Mouse (Mus musculus) liver, postnatal 0 days (tissue): ENCODE results near the gene Snrnp40. TPM values are rescaled to one million over a fixed set of nuclear protein-coding genes. Genes with fewer than 3 reads are reported as not detected.

Experiments
- ATAC-seq: fragments of 200-750 bp; cut with Nextera tagmentation; 2 replicates; pipeline ENCODE4 v1.8.0; 2017; ENCODE audit warnings: mild to moderate bottlenecking, moderate library complexity
- DNase-seq: peaks from one replicate; pipeline ENCODE4 v3.0.0-alpha.2; 2016
- H3K27ac ChIP-seq: fragments of 300-500 bp; sonication (generic); 2 replicates; pipeline ENCODE4 v1.5.1; 2014; ENCODE audit warnings: antibody characterized with exemption, moderate library complexity, mild to moderate bottlenecking, low read depth
- H3K27me3 ChIP-seq: fragments of 300-500 bp; sonication (generic); 2 replicates; pipeline ENCODE4 v1.6.1; 2014; ENCODE audit warnings: low read length, control low read depth, mixed read lengths; ENCODE audit not compliant: insufficient read depth
- H3K36me3 ChIP-seq: fragments of 300-500 bp; sonication (generic); replicated peaks from 2 replicates; pipeline ENCODE4 v1.6.1; 2014; ENCODE audit warnings: mild to moderate bottlenecking, control low read depth, low read length, moderate library complexity, mixed read lengths; ENCODE audit not compliant: insufficient read depth
- H3K4me1 ChIP-seq: fragments of 300-500 bp; sonication (generic); 2 replicates; pipeline ENCODE4 v1.6.1; 2014; ENCODE audit warnings: antibody characterized with exemption, mild to moderate bottlenecking, control low read depth; ENCODE audit not compliant: insufficient read depth
- H3K4me2 ChIP-seq: fragments of 300-500 bp; sonication (generic); 2 replicates; pipeline ENCODE4 v1.6.1; 2014; ENCODE audit warnings: low read depth, mild to moderate bottlenecking, low read length, moderate library complexity, mixed read lengths
- H3K4me3 ChIP-seq: fragments of 300-500 bp; sonication (generic); 2 replicates; pipeline ENCODE4 v1.5.1; 2014; ENCODE audit warnings: low read depth, low read length
- H3K9ac ChIP-seq: fragments of 300-500 bp; sonication (generic); replicated peaks from 2 replicates; pipeline ENCODE4 v1.6.1; 2014; ENCODE audit warnings: mild to moderate bottlenecking, moderate library complexity
- H3K9me3 ChIP-seq: fragments of 300-500 bp; sonication (generic); 2 replicates; pipeline ENCODE4 v1.6.1; 2016; ENCODE audit warnings: mild to moderate bottlenecking, control low read depth, low read length, mixed read lengths
- CTCF ChIP-seq: sonication (generic); IDR thresholded peaks from 2 replicates; pipeline ENCODE4 v1.5.1; 2016; ENCODE audit warnings: antibody characterized with exemption, low read depth
- EP300 ChIP-seq: IDR thresholded peaks from 2 replicates; pipeline ENCODE4 v1.6.1; 2016; ENCODE audit warnings: antibody characterized with exemption, low read depth, mild to moderate bottlenecking
- WGBS: fragments of 180-500 bp; shearing (Covaris S2); extraction: QIAGEN DNeasy Blood & Tissue Kit; methylation state at CpG from one replicate; pipeline ENCODE4 v1.1.7; 2014; ENCODE audit not compliant: insufficient replicate concordance; 5-methylcytosine and 5-hydroxymethylcytosine counted together
- polyA plus RNA-seq: library from polyadenylated mRNA; unstranded; fragments of >200 nt; fragmentation: Nextera tagmentation; extraction: Ambion mirVana; gene quantifications from 2 replicates; pipeline ENCODE4 v1.2.1, GENCODE M21; 2015

The Snrnp40 gene
- 37.7 and 39.9 TPM in 2 replicates for polyA plus RNA-seq

- TF ChIP-seq CTCF (no peak; the same call in 1 of the 2 replicates), EP300 (0 out of 2 replicates have a peak, but pooled peaks have one; percentile 54)
- H3K9me3 ChIP-seq = no peaks in the 10 kb centered on the region
- WGBS = under 1% methylated on average over 49 of the region's 49 CpGs
- peaks cover 20% of the 10 kb centered on the region for H3K36me3 ChIP-seq
- peak; percentile 98 for DNase-seq
- ATAC-seq = peak; percentile 99
- peak within 1 kb of the TSS; percentile 98 for H3K4me2 ChIP-seq
- H3K27ac ChIP-seq = peak within 1 kb of the TSS; percentile 94
- peak within 1 kb of the TSS; percentile 89 for H3K4me3 ChIP-seq
- no peaks in the 10 kb centered on the region for H3K27me3 ChIP-seq
- H3K4me1 ChIP-seq = peaks cover 22% of the 10 kb centered on the region
- peak within 1 kb of the TSS; percentile 91 for H3K9ac ChIP-seq
These were observed at the start of gene Snrnp40, which contains the start of gene Zcchc17 for GRCm38 (mm10) chr4:130359486-130360237. Snrnp40 (plus strand) TSS chr4:130360132. Zcchc17 (minus strand) TSS chr4:130359943.

- WGBS = 85% methylated on average over 3 of the region's 3 CpGs
- H3K9me3 ChIP-seq = no peaks in the 10 kb centered on the region
- TF ChIP-seq CTCF (no peak), EP300 (no peak)
- no peak overlapping the region for H3K27ac ChIP-seq
- H3K4me1 ChIP-seq = peaks cover 13% of the 10 kb centered on the region
- no peak for DNase-seq
- no peak overlapping the region for H3K4me3 ChIP-seq
- no peak overlapping the region for H3K9ac ChIP-seq
- 0 out of 2 replicates have a peak, but pooled peaks cover 6% of the 10 kb centered on the region for H3K36me3 ChIP-seq
- H3K4me2 ChIP-seq = no peak overlapping the region
- peaks cover 35% of the 10 kb centered on the region for H3K27me3 ChIP-seq
- ATAC-seq = no peak
These were observed 47.4 kb upstream of the Snrnp40 start for GRCm38 (mm10) chr4:130312526-130312925.

GRCm38 (mm10) chr4:130313552-130313951 lies 46.4 kb upstream of the Snrnp40 start:
- no peak overlapping the region for H3K4me2 ChIP-seq
- 83% methylated on average over 4 of the region's 4 CpGs for WGBS
- peaks cover 25% of the 10 kb centered on the region for H3K27me3 ChIP-seq
- H3K4me3 ChIP-seq = no peak overlapping the region
- no peaks in the 10 kb centered on the region for H3K9me3 ChIP-seq
- no peak overlapping the region for H3K9ac ChIP-seq
- ATAC-seq (no peak), DNase-seq (no peak)
- no peak overlapping the region for H3K27ac ChIP-seq
- TF ChIP-seq CTCF (no peak), EP300 (no peak)
- peaks cover 10% of the 10 kb centered on the region; the same call in 1 of the 2 replicates for H3K36me3 ChIP-seq
- H3K4me1 ChIP-seq = peaks cover 3% of the 10 kb centered on the region; the same call in 1 of the 2 replicates

- no peak for TF ChIP-seq EP300
- TF ChIP-seq CTCF = no peak
- DNase-seq = no peak
- Histone ChIP-seq H3K9me3 (no peaks in the 10 kb centered on the region), H3K4me3 (no peak overlapping the region), H3K36me3 (peaks cover 10% of the 10 kb centered on the region; the same call in 1 of the 2 replicates), H3K27ac (no peak overlapping the region), H3K9ac (no peak overlapping the region), H3K4me2 (no peak overlapping the region), H3K4me1 (no peaks in the 10 kb centered on the region), H3K27me3 (peaks cover 5% of the 10 kb centered on the region; the same call in 1 of the 2 replicates)
- 78% methylated on average over 13 of the region's 13 CpGs for WGBS
- no peak for ATAC-seq
These were observed 44.0 kb upstream of the Snrnp40 start for GRCm38 (mm10) chr4:130315771-130316527.

GRCm38 (mm10) chr4:130316691-130317090 lies 43.2 kb upstream of the Snrnp40 start:
- no peaks in the 10 kb centered on the region for H3K9me3 ChIP-seq
- no peak overlapping the region for H3K9ac ChIP-seq
- no peaks in the 10 kb centered on the region for H3K4me1 ChIP-seq
- peaks cover 14% of the 10 kb centered on the region for H3K36me3 ChIP-seq
- H3K4me3 ChIP-seq = no peak overlapping the region
- TF ChIP-seq EP300 (no peak), CTCF (no peak)
- 63% methylated on average over 10 of the region's 10 CpGs for WGBS
- ATAC-seq (no peak), DNase-seq (no peak)
- no peak overlapping the region for H3K4me2 ChIP-seq
- 0 out of 2 replicates have a peak, but pooled peaks cover under 1% of the 10 kb centered on the region for H3K27me3 ChIP-seq
- H3K27ac ChIP-seq = no peak overlapping the region

- H3K36me3 ChIP-seq = peaks cover 22% of the 10 kb centered on the region
- DNase-seq (no peak), ATAC-seq (no peak)
- H3K27me3 ChIP-seq = no peaks in the 10 kb centered on the region
- H3K9me3 ChIP-seq = no peaks in the 10 kb centered on the region
- H3K4me1 ChIP-seq = no peaks in the 10 kb centered on the region
- H3K4me3 ChIP-seq = no peak overlapping the region
- H3K4me2 ChIP-seq = no peak overlapping the region
- TF ChIP-seq CTCF (no peak), EP300 (no peak)
- no peak overlapping the region for H3K9ac ChIP-seq
- WGBS = 74% methylated on average over 3 of the region's 3 CpGs
- H3K27ac ChIP-seq = no peak overlapping the region
These were observed 41.8 kb upstream of the Snrnp40 start for GRCm38 (mm10) chr4:130318122-130318521.
